Mouse (Mus musculus) limb, embryonic 11.5 days (tissue): ENCODE measurements around the gene Actn3. TPM values are rescaled to one million over a fixed set of nuclear protein-coding genes. Genes with fewer than 3 reads are reported as not detected.

Experiments used
- ATAC-seq: fragments of 200-750 bp; cut with Nextera tagmentation; 2 replicates; pipeline ENCODE4 v1.8.0; 2017; ENCODE audit warnings: low read depth; ENCODE audit not compliant: insufficient number of reproducible peaks, low FRiP score, low TSS enrichment
- DNase-seq: peaks from one replicate; pipeline ENCODE4 v3.0.0-alpha.2; 2015; ENCODE audit warnings: low spot score
- H3K27ac ChIP-seq: fragments of 300-500 bp; sonication (generic); replicated peaks from 2 replicates; pipeline ENCODE4 v1.5.1; 2014; ENCODE audit warnings: low read depth, mild to moderate bottlenecking, low read length
- H3K27me3 ChIP-seq: fragments of 300-500 bp; sonication (generic); 2 replicates; pipeline ENCODE4 v1.6.1; 2014; ENCODE audit warnings: mild to moderate bottlenecking, low read length, mixed read lengths; ENCODE audit not compliant: control insufficient read depth, insufficient read depth
- H3K36me3 ChIP-seq: fragments of 300-500 bp; sonication (generic); 2 replicates; pipeline ENCODE4 v1.6.1; 2014; ENCODE audit warnings: mild to moderate bottlenecking, low read length, moderate library complexity, mixed read lengths; ENCODE audit not compliant: control insufficient read depth, insufficient read depth
- H3K4me1 ChIP-seq: fragments of 300-500 bp; sonication (generic); 2 replicates; pipeline ENCODE4 v1.6.1; 2014; ENCODE audit warnings: low read length, mixed read lengths; ENCODE audit not compliant: control insufficient read depth, insufficient read depth
- H3K4me2 ChIP-seq: fragments of 300-500 bp; sonication (generic); 2 replicates; pipeline ENCODE4 v1.6.1; 2014; ENCODE audit warnings: low read depth, mild to moderate bottlenecking, moderate library complexity; ENCODE audit not compliant: severe bottlenecking
- H3K4me3 ChIP-seq: fragments of 300-500 bp; sonication (generic); 2 replicates; pipeline ENCODE4 v1.5.1; 2014; ENCODE audit warnings: low read depth, low read length
- H3K9ac ChIP-seq: fragments of 300-500 bp; sonication (generic); 2 replicates; pipeline ENCODE4 v1.6.1; 2014; ENCODE audit warnings: mild to moderate bottlenecking, low read length
- H3K9me3 ChIP-seq: fragments of 300-500 bp; sonication (generic); 2 replicates; pipeline ENCODE4 v1.6.1; 2016; ENCODE audit warnings: low read length; ENCODE audit not compliant: control insufficient read depth
- WGBS: fragments of 180-500 bp; shearing (Covaris S2); extraction: QIAGEN DNeasy Blood & Tissue Kit; methylation state at CpG from one replicate; pipeline ENCODE4 v1.1.7; 2014; 5-methylcytosine and 5-hydroxymethylcytosine counted together
- polyA plus RNA-seq: library from polyadenylated mRNA; unstranded; fragments of >200 nt; fragmentation: Nextera tagmentation; extraction: Ambion mirVana; gene quantifications from 2 replicates; pipeline ENCODE4 v1.2.1, GENCODE M21; 2014

The Actn3 gene
- polyA plus RNA-seq, 1 experiment from 2014 or later, result 5.1 TPM

GRCm38 (mm10) chr19:4854552-4855469 lies 22.9 kb downstream of the Actn3 start, which contains the start of gene Ctsf:
Ctsf (plus strand) TSS chr19:4855130.
- peak within 1 kb of the TSS; percentile 58 for H3K4me3 ChIP-seq
- no peak within 1 kb of the TSS for H3K27ac ChIP-seq
- peak; percentile 81 for DNase-seq
- H3K36me3 ChIP-seq, result no peaks in the 10 kb centered on the region
- 5% methylated on average over 45 of the region's 45 CpGs for WGBS
- H3K9ac ChIP-seq, result peak within 1 kb of the TSS; percentile 55
- H3K4me2 ChIP-seq, result peak within 1 kb of the TSS; percentile 97
- no peaks in the 10 kb centered on the region for H3K27me3 ChIP-seq
- ATAC-seq, result peak; percentile 68
- peaks cover 3% of the 10 kb centered on the region; the same call in 1 of the 2 replicates for H3K4me1 ChIP-seq
- H3K9me3 ChIP-seq, result no peaks in the 10 kb centered on the region

GRCm38 (mm10) chr19:4850281-4850680 lies 27.4 kb downstream of the Actn3 start:
- 58% methylated on average over 5 of the region's 5 CpGs for WGBS
- H3K27me3 ChIP-seq, result no peaks in the 10 kb centered on the region
- no peak for ATAC-seq
- no peak overlapping the region for H3K4me3 ChIP-seq
- H3K27ac ChIP-seq, result no peak overlapping the region
- no peaks in the 10 kb centered on the region; the same call in 1 of the 2 replicates for H3K4me1 ChIP-seq
- H3K4me2 ChIP-seq, result 0 out of 2 replicates have a peak overlapping the region, but pooled peaks have one; percentile 12
- no peaks in the 10 kb centered on the region for H3K36me3 ChIP-seq
- H3K9me3 ChIP-seq, result no peaks in the 10 kb centered on the region
- H3K9ac ChIP-seq, result no peak overlapping the region
- no peak for DNase-seq

- H3K27ac ChIP-seq, result no peak overlapping the region
- no peaks in the 10 kb centered on the region for H3K4me1 ChIP-seq
- H3K9me3 ChIP-seq, result no peaks in the 10 kb centered on the region
- H3K9ac ChIP-seq, result no peak overlapping the region
- H3K4me3 ChIP-seq, result no peak overlapping the region
- ATAC-seq, result no peak
- H3K36me3 ChIP-seq, result no peaks in the 10 kb centered on the region
- DNase-seq, result no peak
- no peaks in the 10 kb centered on the region for H3K27me3 ChIP-seq
- no peak overlapping the region for H3K4me2 ChIP-seq
- 52% methylated on average over 4 of the region's 4 CpGs for WGBS
Observed at GRCm38 (mm10) chr19:4849800-4850199, 27.9 kb downstream of the Actn3 start.

- DNase-seq, result no peak
- H3K9ac ChIP-seq, result no peak overlapping the region
- WGBS, result 40% methylated on average over 7 of the region's 7 CpGs
Observed at GRCm38 (mm10) chr19:4847490-4847889, 30.2 kb downstream of the Actn3 start.

GRCm38 (mm10) chr19:4845846-4846245 lies 31.9 kb downstream of the Actn3 start:
- no peak overlapping the region for H3K4me3 ChIP-seq
- no peaks in the 10 kb centered on the region for H3K36me3 ChIP-seq
- no peak for ATAC-seq
- H3K27ac ChIP-seq, result no peak overlapping the region
- peaks cover 5% of the 10 kb centered on the region; the same call in 1 of the 2 replicates for H3K27me3 ChIP-seq
- no peak overlapping the region for H3K9ac ChIP-seq
- H3K9me3 ChIP-seq, result no peaks in the 10 kb centered on the region
- H3K4me1 ChIP-seq, result no peaks in the 10 kb centered on the region
- WGBS, result 74% methylated on average over 2 of the region's 2 CpGs
- DNase-seq, result no peak
- no peak overlapping the region for H3K4me2 ChIP-seq

More at GRCm38 (mm10) chr19:4847490-4847889, 30.2 kb downstream of the Actn3 start:
- Histone ChIP-seq H3K27ac (no peak overlapping the region), H3K27me3 (no peaks in the 10 kb centered on the region), H3K4me3 (no peak overlapping the region), H3K4me1 (no peaks in the 10 kb centered on the region), H3K9me3 (no peaks in the 10 kb centered on the region), H3K4me2 (no peak overlapping the region), H3K36me3 (no peaks in the 10 kb centered on the region)
- no peak for ATAC-seq

- no peak for DNase-seq
- Histone ChIP-seq H3K9ac (no peak overlapping the region), H3K4me2 (no peak overlapping the region), H3K4me3 (no peak overlapping the region), H3K4me1 (peaks cover 8% of the 10 kb centered on the region; the same call in 1 of the 2 replicates), H3K27ac (no peak overlapping the region), H3K9me3 (no peaks in the 10 kb centered on the region), H3K27me3 (peaks cover 18% of the 10 kb centered on the region; the same call in 1 of the 2 replicates), H3K36me3 (no peaks in the 10 kb centered on the region)
- no peak for ATAC-seq
- 80% methylated on average over 2 of the region's 2 CpGs for WGBS
Observed at GRCm38 (mm10) chr19:4842611-4843010, 35.1 kb downstream of the Actn3 start.

GRCm38 (mm10) chr19:4840848-4841247 lies 36.9 kb downstream of the Actn3 start:
- no peak overlapping the region for H3K4me2 ChIP-seq
- no peak overlapping the region for H3K4me3 ChIP-seq
- H3K9ac ChIP-seq, result no peak overlapping the region
- ATAC-seq (no peak), DNase-seq (no peak)
- no peak overlapping the region for H3K27ac ChIP-seq
- H3K27me3 ChIP-seq, result peaks cover 18% of the 10 kb centered on the region; the same call in 1 of the 2 replicates
- H3K4me1 ChIP-seq, result peaks cover 8% of the 10 kb centered on the region; the same call in 1 of the 2 replicates
- no peaks in the 10 kb centered on the region for H3K9me3 ChIP-seq
- H3K36me3 ChIP-seq, result no peaks in the 10 kb centered on the region
- 87% methylated on average over 9 of the region's 9 CpGs for WGBS

- H3K9ac ChIP-seq, result peak within 1 kb of the TSS; percentile 47
- no peaks in the 10 kb centered on the region for H3K36me3 ChIP-seq
- H3K9me3 ChIP-seq, result no peaks in the 10 kb centered on the region
- peak; percentile 94 for DNase-seq
- H3K4me1 ChIP-seq, result peaks cover 8% of the 10 kb centered on the region; the same call in 1 of the 2 replicates
- ATAC-seq, result peak; percentile 98
- H3K4me2 ChIP-seq, result peak within 1 kb of the TSS; percentile 79
- H3K4me3 ChIP-seq, result peak within 1 kb of the TSS; percentile 53
- H3K27ac ChIP-seq, result no peak within 1 kb of the TSS
- peaks cover 18% of the 10 kb centered on the region; the same call in 1 of the 2 replicates for H3K27me3 ChIP-seq
- 0% methylated on average over 25 of the region's 25 CpGs for WGBS
Observed at GRCm38 (mm10) chr19:4839149-4839548, 38.6 kb downstream of the Actn3 start, which contains the start of the genes Ccs and Ccdc87. Ccs (minus strand) TSS chr19:4839332. Ccdc87 (plus strand) TSS chr19:4839366.
